Mouse (Mus musculus) left cerebral cortex, adult 6 months (tissue): Measurements from ENCODE around the gene Atp5j. TPM values are rescaled to one million over a fixed set of nuclear protein-coding genes. Genes with fewer than 3 reads are reported as not detected.

ENCODE experiments used
- long read RNA-seq, 2 experiments: library from polyadenylated mRNA; unstranded; transcript quantifications; one replicate each; pipeline ENCODE4 v2.0.0; 2019 to 2020
- polyA plus RNA-seq: library from polyadenylated mRNA; unstranded; fragments of <200 nt; fragmentation: Nextera tagmentation; gene quantifications from 2 replicates; pipeline ENCODE4 v1.2.3, GENCODE M21; 2021

Gene Atp5j
- polyA plus RNA-seq = 1,255 and 1,300 TPM in 2 replicates
- long read RNA-seq, experiment 1, transcript Atp5j-203 (4 exons, 680 nt) = minor isoform, 10 of 150 reads
- long read RNA-seq, experiment 1, transcript Atp5j-202 (6 exons, 742 nt) = minor isoform, 5 of 150 reads
- long read RNA-seq, experiment 1, transcript Atp5j-208 (3 exons, 526 nt) = minor isoform, 10 of 150 reads
- long read RNA-seq, experiment 1, transcript Atp5j-201 (5 exons, 809 nt) = major isoform, 49 of 150 reads
- long read RNA-seq, experiment 1, partial matches to known transcripts = 53 of 150 reads
- long read RNA-seq, experiment 1, other reads (novel, unspliced or antisense) = 22 of 150 reads
- long read RNA-seq, experiment 2, transcript Atp5j-202 (6 exons, 742 nt) = minor isoform, 12 of 924 reads
- long read RNA-seq, experiment 2, transcript Atp5j-208 (3 exons, 526 nt) = minor isoform, 22 of 924 reads
- long read RNA-seq, experiment 2, transcript Atp5j-201 (5 exons, 809 nt) = major isoform, 262 of 924 reads
- long read RNA-seq, experiment 2, partial matches to known transcripts = 529 of 924 reads
- long read RNA-seq, experiment 2, other reads (novel, unspliced or antisense) = 97 of 924 reads

GRCm38 (mm10) chr16:84835441-84835822 is at the start of gene Atp5j:
TSS of gene Atp5j (minus strand) at chr16:84835625.

GRCm38 (mm10) chr16:84834745-84835440 is 532 bp downstream of the Atp5j start, which contains the start of gene Gabpa:
TSS of gene Gabpa (plus strand) at chr16:84834925.

Other genes starting within 250 kb of the Atp5j start
- gene Mrpl39, start 99.9 kb downstream of the Atp5j start, polyA plus RNA-seq = 43.4 and 48.0 TPM in 2 replicates
- gene Jam2, start 61.5 kb downstream of the Atp5j start, polyA plus RNA-seq = 33.6 and 33.9 TPM in 2 replicates
- 4.2 and 4.9 TPM in 2 replicates for gene Gabpa, start 700 bp downstream of the Atp5j start, polyA plus RNA-seq